Mouse (Mus musculus) adrenal gland, postnatal 10 days (tissue): ENCODE results near the gene Slc6a13. TPM values are rescaled to one million over a fixed set of nuclear protein-coding genes. Genes with fewer than 3 reads are reported as not detected.
A peak's percentile ranks its signal among the peaks of the same experiment; 100 is the strongest.

Source experiments
- DNase-seq: peaks from one replicate; pipeline ENCODE4 v3.0.0; 2021; ENCODE audit warnings: mixed read lengths
- total RNA-seq, 2 experiments: library from RNA; stranded (reverse); gene quantifications; 2 replicates each; pipeline ENCODE4 v1.2.3; 2021

Slc6a13 gene
- total RNA-seq, 2 experiments from 2014 or later, result 11.4 to 27.6 TPM

- peak; percentile 50 for DNase-seq
Measured at GRCm38 (mm10) chr6:121326486-121327069, 26.6 kb downstream of the Slc6a13 start.

- DNase-seq, result no peak
Measured at GRCm38 (mm10) chr6:121328417-121328884, 28.4 kb downstream of the Slc6a13 start.

DNA sequence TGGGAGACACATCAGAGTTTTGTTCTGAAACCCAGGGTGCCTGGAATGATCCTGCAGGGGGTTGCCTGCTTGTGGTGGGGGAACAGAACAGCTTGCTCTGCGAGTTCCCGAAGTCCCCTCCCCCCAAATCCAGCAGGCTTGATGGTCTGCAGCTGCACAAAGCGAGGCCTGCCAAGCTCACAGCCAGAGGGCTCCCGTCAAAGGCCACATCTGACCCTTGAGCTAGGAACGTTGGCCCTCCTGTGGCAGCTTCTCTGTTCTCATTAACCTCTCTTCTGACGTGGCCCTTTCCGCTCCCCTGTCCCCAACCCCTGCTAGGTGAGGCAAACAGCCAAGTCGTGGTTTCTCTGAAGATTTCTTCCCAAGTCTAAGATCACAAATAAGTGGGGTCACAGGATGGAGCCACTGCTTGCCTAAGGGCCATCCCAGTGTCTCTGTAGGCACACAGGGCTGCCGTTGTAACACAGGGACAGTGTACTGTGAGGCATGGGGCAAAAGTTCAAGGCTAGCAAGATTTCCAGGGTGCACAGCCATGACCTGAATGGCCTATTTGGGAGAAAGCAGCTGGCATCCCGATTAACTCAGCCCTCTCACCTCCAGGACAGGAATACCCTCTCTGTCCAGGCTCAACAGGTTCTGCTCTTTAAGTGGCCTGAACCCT lies 30.0 kb downstream of the Slc6a13 start:
- DNase-seq, result no peak

GRCm38 (mm10) chr6:121335841-121336240 lies 35.8 kb downstream of the Slc6a13 start:
- no peak for DNase-seq

GRCm38 (mm10) chr6:121336558-121336957 lies 36.5 kb downstream of the Slc6a13 start:
- DNase-seq, result peak; percentile 28

DNA sequence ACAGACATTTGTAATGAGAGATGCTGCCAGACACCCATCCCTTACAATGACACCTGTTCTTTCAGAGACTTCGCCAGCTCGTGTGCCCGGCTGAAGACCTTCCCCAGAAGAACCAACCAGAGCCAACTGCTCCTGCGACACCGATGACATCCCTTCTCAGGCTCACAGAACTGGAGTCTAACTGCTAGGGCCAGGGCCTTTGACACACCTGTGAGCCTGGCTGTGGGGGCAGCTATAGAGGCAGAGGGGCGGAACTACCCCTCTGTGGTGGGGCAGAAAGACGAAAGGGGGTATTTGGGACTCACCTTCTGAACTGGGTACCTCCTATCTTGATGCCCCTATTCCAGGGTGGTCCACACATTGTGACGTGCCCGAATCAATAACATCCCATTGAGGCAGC lies 37.2 kb downstream of the Slc6a13 start:
- no peak for DNase-seq

DNA sequence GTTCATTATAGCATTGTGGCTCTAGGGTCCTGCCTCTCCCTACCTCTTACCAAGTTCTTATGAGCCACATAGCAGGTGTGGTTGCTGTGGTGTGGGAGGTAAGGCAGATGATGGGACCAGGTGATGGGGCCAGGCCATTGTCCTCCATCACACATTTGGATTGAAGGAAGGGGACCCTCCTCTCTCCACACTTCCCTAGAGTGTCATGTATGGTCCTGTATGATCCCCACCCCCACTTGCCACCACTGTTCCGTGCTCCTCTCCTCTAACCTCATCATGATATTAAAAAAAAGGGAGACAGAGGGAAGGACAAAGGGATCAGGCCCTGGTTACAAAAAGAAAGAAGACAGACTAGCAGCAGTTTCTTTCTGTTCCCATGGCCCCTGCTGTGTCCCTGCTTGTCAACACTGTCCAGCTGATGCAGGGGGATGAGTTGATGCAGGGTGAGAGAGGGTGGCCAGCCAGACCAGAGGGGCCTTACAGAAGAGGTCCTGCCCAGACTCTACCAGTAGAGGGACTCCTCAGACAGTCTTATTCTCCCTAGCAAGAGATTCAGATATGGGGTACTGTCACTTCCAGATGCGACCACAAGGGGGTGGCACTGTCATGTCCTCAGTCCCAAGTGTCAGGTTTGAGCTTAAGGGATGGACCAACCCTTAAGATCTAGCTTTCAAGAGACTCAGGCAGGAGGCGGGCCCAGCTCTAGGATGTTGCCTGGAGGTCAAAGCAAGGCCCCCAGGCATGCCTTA lies 37.9 kb downstream of the Slc6a13 start:
- DNase-seq, result peak; percentile 88

DNA sequence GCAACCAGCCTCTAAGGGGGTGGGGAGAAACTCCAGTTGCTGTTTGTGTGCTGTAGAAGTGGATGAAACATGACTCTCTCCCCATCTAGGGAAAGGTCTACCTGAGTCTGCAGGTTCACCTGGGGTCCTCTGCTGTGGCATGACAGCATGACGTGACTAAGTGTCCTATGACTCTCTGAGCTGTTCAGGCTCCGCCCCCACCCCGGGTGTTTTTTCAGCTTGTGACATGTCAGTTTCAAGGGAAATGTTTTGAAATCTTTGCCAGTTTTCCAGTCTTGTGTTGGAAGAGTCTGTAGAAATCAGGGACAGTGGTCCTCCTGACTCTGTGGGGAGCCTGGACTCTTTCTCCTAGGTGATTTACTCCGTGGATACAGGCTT lies 38.5 kb downstream of the Slc6a13 start:
- no peak for DNase-seq

DNA sequence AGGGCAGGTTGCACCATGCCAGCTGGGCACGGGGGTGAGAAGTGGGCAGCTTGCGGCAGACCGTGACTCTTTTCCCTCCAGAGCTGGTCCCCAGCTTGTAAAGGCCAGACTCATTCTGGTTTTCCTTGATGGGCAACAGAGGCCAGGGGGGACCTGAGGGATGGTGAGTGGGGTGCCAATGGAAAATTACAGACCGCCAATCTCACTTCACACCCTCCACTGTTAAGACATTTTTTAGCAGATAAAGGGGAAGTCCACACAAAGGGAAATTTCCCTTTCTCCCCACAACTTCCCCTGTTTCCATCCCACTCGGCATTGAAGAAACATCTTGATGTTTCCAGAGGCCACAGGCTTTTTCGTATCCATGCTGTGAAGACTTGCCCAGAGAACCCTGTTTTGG lies 41.6 kb downstream of the Slc6a13 start:
- no peak for DNase-seq

DNA sequence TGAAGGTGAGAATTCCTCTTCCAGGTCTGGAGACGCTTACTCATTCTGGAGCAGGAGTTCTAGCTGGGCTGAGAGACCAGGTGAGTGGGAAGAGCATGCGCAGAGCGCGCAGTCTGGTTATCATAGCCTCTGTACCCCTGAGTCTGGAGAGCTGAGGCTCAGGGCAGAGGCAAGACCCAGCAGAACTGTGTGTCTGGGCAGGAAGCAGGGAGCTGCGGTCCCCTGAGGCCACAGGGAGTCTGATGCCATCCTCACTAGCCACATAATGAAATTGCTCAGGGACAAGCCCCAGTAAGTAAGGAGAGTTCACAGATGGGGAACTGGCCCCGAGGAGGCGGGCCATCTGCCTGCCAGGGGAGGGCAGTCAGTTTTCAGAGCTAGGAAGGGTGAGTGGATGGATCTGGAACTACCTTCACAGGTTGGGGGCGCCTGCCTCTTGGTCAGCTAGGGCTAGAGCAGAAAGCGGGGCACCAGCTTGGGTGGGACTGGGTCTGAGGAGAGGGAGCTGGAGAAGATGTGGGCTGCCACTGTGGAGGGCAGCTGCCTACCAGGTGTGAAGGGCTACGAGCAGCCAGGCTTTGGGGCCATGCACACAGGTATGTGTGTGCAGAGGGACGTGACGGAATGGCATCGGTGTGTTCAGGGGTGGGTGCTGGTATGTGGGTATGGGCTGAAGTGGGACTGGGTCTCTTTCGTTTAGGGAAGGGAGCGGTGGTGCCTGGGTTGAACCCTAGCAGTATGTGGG lies 43.2 kb downstream of the Slc6a13 start, which contains the start of gene Slc6a12:
TSS of gene Slc6a12 (plus strand) at position 51 of the 745 bp plus-strand sequence.
- no peak for DNase-seq

DNA sequence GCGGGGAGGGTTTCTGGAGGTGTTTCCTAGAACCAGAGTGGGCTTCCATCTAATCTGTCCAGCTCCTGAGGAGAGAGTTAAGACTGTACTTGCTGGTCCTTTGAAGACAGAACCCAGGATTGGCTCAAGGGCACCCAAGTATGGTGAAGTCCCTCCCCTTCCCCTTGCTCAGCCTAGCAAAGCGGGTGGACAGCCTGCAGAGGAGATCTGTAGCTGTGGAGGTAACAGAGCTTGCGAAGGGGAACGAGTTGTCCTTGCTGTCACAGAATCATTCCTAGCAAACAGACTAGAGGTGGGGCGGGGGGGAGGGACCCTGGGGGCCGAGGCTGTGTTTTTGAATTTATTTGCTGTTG lies 43.7 kb downstream of the Slc6a13 start:
- no peak for DNase-seq

GRCm38 (mm10) chr6:121344329-121344728 lies 44.3 kb downstream of the Slc6a13 start:
- no peak for DNase-seq

- peak; percentile 36 for DNase-seq
Measured at GRCm38 (mm10) chr6:121346428-121346827, 46.4 kb downstream of the Slc6a13 start.

GRCm38 (mm10) chr6:121352276-121352675 lies 52.2 kb downstream of the Slc6a13 start:
- DNase-seq, result peak; percentile 29

GRCm38 (mm10) chr6:121356041-121356440 lies 56.0 kb downstream of the Slc6a13 start:
- no peak for DNase-seq

DNA sequence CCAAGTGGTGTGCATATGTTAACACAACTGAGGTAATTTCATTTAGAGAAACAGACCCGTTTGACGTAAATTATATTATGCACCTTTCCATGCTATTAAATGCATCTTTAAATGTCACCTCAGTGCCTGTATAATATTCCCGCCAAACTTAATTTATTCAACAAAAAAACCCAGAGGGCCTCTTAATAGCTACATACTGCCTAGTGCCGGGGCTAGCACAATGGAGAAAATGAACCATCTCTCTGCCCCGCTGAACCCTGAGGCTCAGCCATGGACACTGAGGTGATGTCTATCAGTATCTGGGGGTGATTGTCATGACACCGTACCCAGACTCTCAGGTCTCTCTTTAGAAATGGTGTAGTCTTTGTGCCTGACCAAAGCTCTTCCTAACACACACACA lies 57.2 kb downstream of the Slc6a13 start:
- no peak for DNase-seq

- DNase-seq, result no peak
Measured at GRCm38 (mm10) chr6:121363061-121363460, 63.0 kb downstream of the Slc6a13 start.

DNA sequence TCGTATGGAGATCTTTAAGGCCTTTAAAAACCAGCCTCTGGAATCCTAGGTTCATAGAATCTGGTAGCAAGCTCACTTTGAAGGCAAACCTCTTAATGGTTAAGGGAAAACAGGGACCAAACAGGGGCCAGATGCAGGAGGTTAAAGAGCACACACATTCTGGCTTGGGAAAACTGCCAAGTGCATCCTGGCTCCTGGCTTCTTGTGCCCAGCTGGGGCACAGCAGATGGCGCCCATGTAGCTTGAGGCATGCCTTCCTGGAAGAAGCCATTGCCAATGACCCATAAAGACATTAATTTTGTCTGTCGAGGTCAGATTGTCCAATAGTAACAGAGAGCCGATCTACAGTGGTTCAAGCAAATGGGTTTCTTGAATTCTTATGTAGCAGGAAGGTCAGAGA lies 63.9 kb downstream of the Slc6a13 start:
- DNase-seq, result no peak

DNA sequence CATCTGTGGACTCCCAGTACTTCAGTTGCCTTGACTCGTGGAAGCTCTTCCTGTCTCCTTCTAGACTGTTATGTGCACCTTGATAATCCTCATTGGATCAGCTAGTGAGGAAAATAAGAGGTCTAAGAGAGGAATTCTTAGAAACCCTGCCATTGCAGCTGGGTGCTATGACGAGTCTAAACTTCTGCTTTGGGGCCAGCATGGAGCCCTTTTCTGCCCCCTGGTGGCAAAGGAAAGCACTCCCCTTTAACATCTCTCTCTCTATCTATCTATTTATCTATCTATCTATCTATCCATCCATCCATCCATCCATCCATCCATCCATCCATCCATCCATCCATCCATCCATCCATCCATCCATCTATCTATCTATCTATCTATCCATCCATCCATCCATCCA lies 66.5 kb downstream of the Slc6a13 start:
- DNase-seq, result peak; percentile 68

DNA sequence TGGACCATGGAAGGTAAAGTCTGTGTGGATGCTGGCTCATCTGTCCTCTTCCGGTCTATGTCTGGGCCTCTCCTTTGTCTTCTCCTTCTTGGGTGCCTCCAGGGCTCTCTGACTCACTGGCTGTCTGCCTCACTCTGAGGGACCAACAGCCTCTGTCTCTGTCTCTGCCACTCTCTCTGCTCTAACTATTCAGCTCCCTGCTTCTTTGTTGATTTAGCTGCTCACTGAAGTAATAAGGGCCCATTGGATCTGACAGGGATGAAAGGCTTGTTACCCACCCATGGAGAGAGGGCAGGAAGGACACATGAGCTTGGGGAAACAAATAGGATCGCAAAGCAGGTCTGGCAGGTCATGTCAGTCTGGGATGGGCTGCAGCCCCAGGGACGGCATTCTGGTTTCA lies 67.1 kb downstream of the Slc6a13 start:
- no peak for DNase-seq

DNA sequence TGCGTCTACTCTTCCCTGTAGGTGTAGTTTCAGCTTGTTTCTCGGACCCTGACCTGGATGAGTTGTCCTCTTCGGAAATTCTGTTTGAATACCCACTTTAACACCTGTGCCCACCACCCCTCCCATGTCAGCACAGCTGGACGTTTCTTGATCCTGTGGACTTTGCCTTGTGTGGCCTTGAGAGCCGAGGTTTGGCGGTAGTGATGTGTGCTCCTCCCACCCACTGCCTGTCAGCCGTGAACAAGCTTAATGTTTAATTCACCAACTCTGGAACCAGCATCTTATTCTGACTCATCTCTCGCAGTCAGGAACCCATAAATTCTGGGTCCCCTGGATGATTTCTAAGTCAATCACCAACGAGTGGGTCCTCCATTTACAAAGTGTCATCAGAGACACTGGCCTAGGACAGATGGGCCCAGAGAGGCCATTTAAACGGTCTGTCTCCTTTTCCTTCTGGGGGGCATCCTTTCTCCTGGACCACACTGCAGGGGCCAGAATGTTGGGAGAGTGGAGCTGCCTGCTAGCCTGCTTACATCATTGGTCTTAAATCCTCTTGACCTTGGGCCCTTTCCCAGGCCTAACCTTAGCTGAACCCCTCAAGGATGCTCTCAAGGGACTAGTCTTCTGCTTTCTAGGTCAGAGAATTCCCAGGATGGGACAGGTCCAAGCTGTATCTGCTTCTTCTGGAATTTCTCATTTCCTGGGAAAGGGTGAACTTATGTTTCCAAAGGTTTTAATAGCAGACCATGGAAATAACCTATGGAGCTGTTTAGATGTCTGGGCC lies 71.4 kb downstream of the Slc6a13 start:
- no peak for DNase-seq

DNA sequence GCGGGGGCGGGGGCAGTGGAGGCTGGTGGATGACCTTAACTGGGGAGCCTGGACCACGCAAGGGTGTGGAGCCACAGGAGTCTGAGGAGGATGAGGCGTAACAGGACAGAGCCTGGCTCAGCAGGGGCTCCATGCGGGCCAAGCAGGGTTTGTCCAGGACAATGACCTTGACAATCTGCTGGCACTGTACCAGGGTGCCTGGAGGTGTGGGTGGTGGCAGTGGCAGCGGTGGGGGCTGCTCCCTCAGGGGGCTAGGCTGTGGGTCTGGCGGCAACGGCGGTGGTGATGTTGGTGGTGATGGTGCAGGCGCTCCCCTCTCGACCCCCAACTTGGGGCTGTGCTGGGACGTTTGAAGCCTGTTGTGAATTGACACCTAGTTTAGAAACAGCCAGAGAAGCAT lies 76.1 kb downstream of the Slc6a13 start:
- peak; percentile 36 for DNase-seq
